Mouse (Mus musculus) hindbrain, embryonic 16.5 days (tissue): ENCODE measurements around the gene Dph5. TPM values are rescaled to one million over a fixed set of nuclear protein-coding genes. Genes with fewer than 3 reads are reported as not detected.
"Not testable (repeated sequence)": the region's sequence is repeated elsewhere in the genome, so short reads cannot be mapped to it uniquely, and the experiment has no call there.

Experiments
- ATAC-seq: fragments of 200-750 bp; cut with Nextera tagmentation; 2 replicates; pipeline ENCODE4 v1.8.0; 2017; ENCODE audit warnings: moderate TSS enrichment, moderate library complexity
- H3K27ac ChIP-seq: fragments of 300-500 bp; sonication (generic); 2 replicates; pipeline ENCODE4 v1.5.1; 2014; ENCODE audit warnings: low read depth, mild to moderate bottlenecking, control low read depth, low read length, moderate library complexity
- H3K27me3 ChIP-seq: fragments of 300-500 bp; sonication (generic); replicated peaks from 2 replicates; pipeline ENCODE4 v1.6.1; 2014; ENCODE audit warnings: low read length; ENCODE audit not compliant: control insufficient read depth, insufficient read depth
- H3K36me3 ChIP-seq: fragments of 300-500 bp; sonication (generic); 2 replicates; pipeline ENCODE4 v1.6.1; 2014; ENCODE audit warnings: mild to moderate bottlenecking, low read length, moderate library complexity, mixed read lengths; ENCODE audit not compliant: control insufficient read depth, insufficient read depth
- H3K4me1 ChIP-seq: fragments of 300-500 bp; sonication (generic); 2 replicates; pipeline ENCODE4 v1.6.1; 2014; ENCODE audit warnings: low read depth, low read length; ENCODE audit not compliant: control insufficient read depth, insufficient read depth
- H3K4me2 ChIP-seq: fragments of 300-500 bp; sonication (generic); 2 replicates; pipeline ENCODE4 v1.6.1; 2014; ENCODE audit warnings: mild to moderate bottlenecking, low read length, control low read depth, moderate library complexity
- H3K4me3 ChIP-seq: fragments of 300-500 bp; sonication (generic); 2 replicates; pipeline ENCODE4 v1.5.1; 2014; ENCODE audit warnings: mild to moderate bottlenecking, low read length, control low read depth, moderate library complexity
- H3K9ac ChIP-seq: fragments of 300-500 bp; sonication (generic); 2 replicates; pipeline ENCODE4 v1.6.1; 2014; ENCODE audit warnings: low read depth, mild to moderate bottlenecking, control low read depth, low read length, moderate library complexity
- H3K9me3 ChIP-seq: fragments of 300-500 bp; sonication (generic); 2 replicates; pipeline ENCODE4 v1.6.1; 2014; ENCODE audit warnings: mild to moderate bottlenecking, low read length, moderate library complexity; ENCODE audit not compliant: control insufficient read depth
- whole genome bisulfite sequencing: fragments of 180-500 bp; shearing (Covaris S2); extraction: QIAGEN DNeasy Blood & Tissue Kit; methylation state at CpG from one replicate; pipeline ENCODE4 v1.1.7; 2014; 5-methylcytosine and 5-hydroxymethylcytosine counted together
- polyA plus RNA-seq: library from polyadenylated mRNA; unstranded; fragments of >200 nt; fragmentation: Nextera tagmentation; extraction: Ambion mirVana; gene quantifications from 2 replicates; pipeline ENCODE4 v1.2.1, GENCODE M21; 2015

Gene Dph5
- polyA plus RNA-seq, 1 experiment from 2014 or later, result 26.9 TPM

- not testable (repeated sequence) for H3K4me1 ChIP-seq, ATAC-seq, H3K4me3 ChIP-seq, H3K9me3 ChIP-seq, H3K27ac ChIP-seq, H3K9ac ChIP-seq, H3K27me3 ChIP-seq, H3K4me2 ChIP-seq, H3K36me3 ChIP-seq
- 97% methylated on average over 9 of the region's 11 CpGs for WGBS
Observed at GRCm38 (mm10) chr3:115907406-115907805, 19.8 kb downstream of the Dph5 start.

GRCm38 (mm10) chr3:115924401-115925190 lies 37.0 kb downstream of the Dph5 start:
- ATAC-seq, result no peak
- Histone ChIP-seq H3K9me3 (no peaks in the 10 kb centered on the region), H3K36me3 (0 out of 2 replicates have a peak, but pooled peaks cover 3% of the 10 kb centered on the region), H3K4me1 (no peaks in the 10 kb centered on the region), H3K4me2 (no peak overlapping the region), H3K4me3 (no peak overlapping the region), H3K27me3 (no peaks in the 10 kb centered on the region), H3K27ac (no peak overlapping the region), H3K9ac (no peak overlapping the region)
- WGBS, result 88% methylated on average over 4 of the region's 4 CpGs

GRCm38 (mm10) chr3:115926531-115926930 lies 38.9 kb downstream of the Dph5 start:
- ATAC-seq, result no peak
- 91% methylated on average over 8 of the region's 8 CpGs for WGBS
- H3K36me3 ChIP-seq, result 0 out of 2 replicates have a peak, but pooled peaks cover 3% of the 10 kb centered on the region
- H3K9ac ChIP-seq, result no peak overlapping the region
- no peaks in the 10 kb centered on the region for H3K27me3 ChIP-seq
- H3K9me3 ChIP-seq, result no peaks in the 10 kb centered on the region
- H3K27ac ChIP-seq, result no peak overlapping the region
- H3K4me3 ChIP-seq, result no peak overlapping the region
- H3K4me2 ChIP-seq, result no peak overlapping the region
- H3K4me1 ChIP-seq, result no peaks in the 10 kb centered on the region

GRCm38 (mm10) chr3:115931701-115932100 lies 44.1 kb downstream of the Dph5 start:
- no peak overlapping the region for H3K4me2 ChIP-seq
- H3K9me3 ChIP-seq, result no peaks in the 10 kb centered on the region
- WGBS, result 96% methylated on average over 6 of the region's 6 CpGs
- H3K27me3 ChIP-seq, result no peaks in the 10 kb centered on the region
- H3K4me3 ChIP-seq, result no peak overlapping the region
- ATAC-seq, result no peak
- H3K27ac ChIP-seq, result no peak overlapping the region
- 0 out of 2 replicates have a peak, but pooled peaks cover 3% of the 10 kb centered on the region for H3K36me3 ChIP-seq
- no peaks in the 10 kb centered on the region for H3K4me1 ChIP-seq
- H3K9ac ChIP-seq, result no peak overlapping the region

- Histone ChIP-seq H3K27ac (no peak overlapping the region), H3K36me3 (0 out of 2 replicates have a peak, but pooled peaks cover under 1% of the 10 kb centered on the region), H3K4me1 (no peaks in the 10 kb centered on the region), H3K9ac (no peak overlapping the region), H3K4me3 (no peak overlapping the region), H3K4me2 (no peak overlapping the region), H3K9me3 (no peaks in the 10 kb centered on the region), H3K27me3 (no peaks in the 10 kb centered on the region)
- no peak for ATAC-seq
- WGBS, result 90% methylated on average over 18 of the region's 18 CpGs
Observed at GRCm38 (mm10) chr3:115933293-115934186, 45.9 kb downstream of the Dph5 start.

GRCm38 (mm10) chr3:115936734-115937599 lies 49.3 kb downstream of the Dph5 start:
- peaks cover 2% of the 10 kb centered on the region; the same call in 1 of the 2 replicates for H3K36me3 ChIP-seq
- H3K27ac ChIP-seq, result no peak overlapping the region
- no peak overlapping the region for H3K9ac ChIP-seq
- H3K4me2 ChIP-seq, result no peak overlapping the region
- no peaks in the 10 kb centered on the region for H3K4me1 ChIP-seq
- no peak overlapping the region for H3K4me3 ChIP-seq
- ATAC-seq, result no peak
- H3K27me3 ChIP-seq, result no peaks in the 10 kb centered on the region
- no peaks in the 10 kb centered on the region for H3K9me3 ChIP-seq
- 67% methylated on average over 4 of the region's 4 CpGs for WGBS

GRCm38 (mm10) chr3:115937807-115938206 lies 50.2 kb downstream of the Dph5 start:
- no peaks in the 10 kb centered on the region for H3K9me3 ChIP-seq
- H3K27ac ChIP-seq, result no peak overlapping the region
- no peak overlapping the region for H3K4me2 ChIP-seq
- ATAC-seq, result no peak
- WGBS, result 87% methylated on average over 10 of the region's 10 CpGs
- no peak overlapping the region for H3K4me3 ChIP-seq
- no peaks in the 10 kb centered on the region for H3K4me1 ChIP-seq
- no peak overlapping the region for H3K9ac ChIP-seq
- H3K36me3 ChIP-seq, result peaks cover 7% of the 10 kb centered on the region; the same call in 1 of the 2 replicates
- no peaks in the 10 kb centered on the region for H3K27me3 ChIP-seq

- 92% methylated on average over 4 of the region's 4 CpGs for WGBS
Observed at GRCm38 (mm10) chr3:115940510-115940909, 52.9 kb downstream of the Dph5 start.

More at GRCm38 (mm10) chr3:115940510-115940909, 52.9 kb downstream of the Dph5 start:
- ATAC-seq, result no peak
- Histone ChIP-seq H3K9me3 (no peaks in the 10 kb centered on the region), H3K27ac (no peak overlapping the region), H3K4me1 (no peaks in the 10 kb centered on the region), H3K9ac (no peak overlapping the region), H3K36me3 (peaks cover 7% of the 10 kb centered on the region; the same call in 1 of the 2 replicates), H3K4me2 (no peak overlapping the region), H3K4me3 (no peak overlapping the region), H3K27me3 (no peaks in the 10 kb centered on the region)
